Mouse (Mus musculus): ENCODE data around the gene Zfp853. TPM values are rescaled to one million over a fixed set of nuclear protein-coding genes. Genes with fewer than 3 reads are reported as not detected.

Gene Zfp853
- polyA plus RNA-seq, 1 experiment from 2014 or later, result 0.06 TPM

- under 1% methylated on average over 48 of the region's 48 CpGs for WGBS
- peak; percentile 59 for DNase-seq (ENCODE audit: low spot score)
- Histone ChIP-seq H3K4me1 (peaks cover 21% of the 10 kb centered on the region), H3K4me3 (peak overlapping the region; percentile 49), H3K36me3 (no peaks in the 10 kb centered on the region), H3K27me3 (ENCODE audit: low read depth, poor library complexity, severe bottlenecking) (peaks cover 97% of the 10 kb centered on the region), H3K27ac (0 out of 2 replicates have a peak overlapping the region, but pooled peaks have one; percentile 1), H3K9me3 (replicated peaks) (no peaks in the 10 kb centered on the region)
Measured at GRCm38 (mm10) chr5:143287774-143288328, 5.6 kb downstream of the Zfp853 start.

GRCm38 (mm10) chr5:143284762-143285161 lies 8.7 kb downstream of the Zfp853 start:
- WGBS, result 43% methylated on average over 6 of the region's 6 CpGs
- H3K27ac ChIP-seq, result no peak overlapping the region
- no peaks in the 10 kb centered on the region for H3K36me3 ChIP-seq
- H3K4me1 ChIP-seq, result peaks cover 18% of the 10 kb centered on the region
- no peak overlapping the region for H3K4me3 ChIP-seq
- DNase-seq (ENCODE audit: low spot score), result no peak
- no peaks in the 10 kb centered on the region for H3K9me3 ChIP-seq (replicated peaks)
- H3K27me3 ChIP-seq (ENCODE audit: low read depth, poor library complexity, severe bottlenecking), result peaks cover 90% of the 10 kb centered on the region

GRCm38 (mm10) chr5:143279247-143279646 lies 14.2 kb downstream of the Zfp853 start:
- Histone ChIP-seq H3K27me3 (ENCODE audit: low read depth, poor library complexity, severe bottlenecking) (peaks cover 70% of the 10 kb centered on the region), H3K4me3 (no peak overlapping the region), H3K27ac (no peak overlapping the region), H3K4me1 (no peaks in the 10 kb centered on the region), H3K9me3 (replicated peaks) (no peaks in the 10 kb centered on the region), H3K36me3 (no peaks in the 10 kb centered on the region)
- WGBS, result 49% methylated on average over 10 of the region's 10 CpGs
- DNase-seq (ENCODE audit: low spot score), result no peak

GRCm38 (mm10) chr5:143275761-143276160 lies 17.7 kb downstream of the Zfp853 start:
- no peak for DNase-seq (ENCODE audit: low spot score)
- peaks cover 6% of the 10 kb centered on the region for H3K4me1 ChIP-seq
- 64% methylated on average over 5 of the region's 5 CpGs for WGBS

GRCm38 (mm10) chr5:143272540-143273330 lies 20.7 kb downstream of the Zfp853 start:
- H3K27ac ChIP-seq, result no peak overlapping the region
- peaks cover 23% of the 10 kb centered on the region; the same call in 1 of the 2 replicates for H3K27me3 ChIP-seq (ENCODE audit: low read depth, poor library complexity, severe bottlenecking)
- DNase-seq (ENCODE audit: low spot score), result no peak
- 90% methylated on average over 16 of the region's 16 CpGs for WGBS
- H3K4me1 ChIP-seq, result peaks cover 25% of the 10 kb centered on the region
- peaks cover 10% of the 10 kb centered on the region; the same call in 1 of the 2 replicates for H3K36me3 ChIP-seq
- no peaks in the 10 kb centered on the region for H3K9me3 ChIP-seq (replicated peaks)
- H3K4me3 ChIP-seq, result no peak overlapping the region

More at GRCm38 (mm10) chr5:143275761-143276160, 17.7 kb downstream of the Zfp853 start:
- H3K27me3 ChIP-seq (ENCODE audit: low read depth, poor library complexity, severe bottlenecking), result peaks cover 45% of the 10 kb centered on the region
- H3K36me3 ChIP-seq, result peaks cover 8% of the 10 kb centered on the region; the same call in 1 of the 2 replicates
- H3K4me3 ChIP-seq, result no peak overlapping the region
- no peaks in the 10 kb centered on the region for H3K9me3 ChIP-seq (replicated peaks)
- no peak overlapping the region for H3K27ac ChIP-seq

DNA sequence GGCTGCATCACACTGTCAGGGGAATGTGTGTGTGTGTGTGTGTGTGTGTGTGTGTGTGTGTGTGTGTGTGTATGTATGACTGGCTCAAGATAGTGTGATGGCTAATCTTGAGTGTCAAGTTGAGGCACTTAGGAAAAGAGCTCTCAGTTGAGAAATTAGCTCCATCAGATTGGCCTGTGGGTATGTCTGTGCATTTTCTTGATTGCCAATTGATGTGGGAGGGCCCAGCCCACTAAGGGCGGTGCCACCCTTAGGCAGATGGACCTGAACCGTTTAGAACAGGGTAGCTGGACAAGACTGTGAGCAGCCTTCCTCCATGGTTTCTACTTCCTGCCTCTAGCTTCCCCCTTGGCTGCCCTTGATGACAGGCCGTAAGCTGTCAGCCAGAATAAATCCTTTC lies 21.3 kb downstream of the Zfp853 start:
- no peak for DNase-seq (ENCODE audit: low spot score)
- Histone ChIP-seq H3K9me3 (replicated peaks) (no peaks in the 10 kb centered on the region), H3K27me3 (ENCODE audit: low read depth, poor library complexity, severe bottlenecking) (peaks cover 18% of the 10 kb centered on the region; the same call in 1 of the 2 replicates), H3K4me1 (peaks cover 25% of the 10 kb centered on the region), H3K27ac (no peak overlapping the region), H3K4me3 (no peak overlapping the region), H3K36me3 (peaks cover 11% of the 10 kb centered on the region; the same call in 1 of the 2 replicates)
- 82% methylated on average over 3 of the region's 3 CpGs for WGBS

DNA sequence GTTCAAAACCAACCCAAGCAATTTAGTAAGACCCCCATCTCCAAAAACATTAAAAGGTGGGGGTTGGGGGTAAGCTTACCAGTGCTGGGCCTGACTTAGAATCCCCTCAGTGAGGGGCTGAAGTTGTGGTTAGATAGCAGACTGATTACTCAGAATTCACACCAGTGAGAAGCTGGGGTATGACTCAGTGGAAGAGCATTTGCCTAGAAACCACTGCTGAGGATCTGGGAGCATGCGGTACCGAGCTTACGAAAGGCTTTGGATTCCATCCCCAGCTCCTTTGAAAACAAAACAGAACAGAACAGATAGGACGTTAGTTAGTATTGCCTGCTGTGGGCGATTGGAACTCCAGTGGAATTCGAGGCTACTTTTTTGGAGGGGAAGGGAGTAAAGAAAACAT lies 21.8 kb downstream of the Zfp853 start:
- peaks cover 11% of the 10 kb centered on the region; the same call in 1 of the 2 replicates for H3K36me3 ChIP-seq
- no peak for DNase-seq (ENCODE audit: low spot score)
- 91% methylated on average over 6 of the region's 6 CpGs for WGBS
- H3K9me3 ChIP-seq (replicated peaks), result no peaks in the 10 kb centered on the region
- no peak overlapping the region for H3K27ac ChIP-seq
- no peak overlapping the region for H3K4me3 ChIP-seq
- peaks cover 13% of the 10 kb centered on the region; the same call in 1 of the 2 replicates for H3K27me3 ChIP-seq (ENCODE audit: low read depth, poor library complexity, severe bottlenecking)
- H3K4me1 ChIP-seq, result peaks cover 25% of the 10 kb centered on the region

- no peaks in the 10 kb centered on the region for H3K9me3 ChIP-seq (replicated peaks)
- peaks cover 11% of the 10 kb centered on the region; the same call in 1 of the 2 replicates for H3K36me3 ChIP-seq
- H3K27me3 ChIP-seq (ENCODE audit: low read depth, poor library complexity, severe bottlenecking), result no peaks in the 10 kb centered on the region
- no peak for DNase-seq (ENCODE audit: low spot score)
- H3K27ac ChIP-seq, result peak overlapping the region; percentile 96
- 6% methylated on average over 12 of the region's 12 CpGs for WGBS
- peak overlapping the region; percentile 88 for H3K4me3 ChIP-seq
- H3K4me1 ChIP-seq, result peaks cover 25% of the 10 kb centered on the region
Measured at GRCm38 (mm10) chr5:143270151-143270519, 23.3 kb downstream of the Zfp853 start.

DNA sequence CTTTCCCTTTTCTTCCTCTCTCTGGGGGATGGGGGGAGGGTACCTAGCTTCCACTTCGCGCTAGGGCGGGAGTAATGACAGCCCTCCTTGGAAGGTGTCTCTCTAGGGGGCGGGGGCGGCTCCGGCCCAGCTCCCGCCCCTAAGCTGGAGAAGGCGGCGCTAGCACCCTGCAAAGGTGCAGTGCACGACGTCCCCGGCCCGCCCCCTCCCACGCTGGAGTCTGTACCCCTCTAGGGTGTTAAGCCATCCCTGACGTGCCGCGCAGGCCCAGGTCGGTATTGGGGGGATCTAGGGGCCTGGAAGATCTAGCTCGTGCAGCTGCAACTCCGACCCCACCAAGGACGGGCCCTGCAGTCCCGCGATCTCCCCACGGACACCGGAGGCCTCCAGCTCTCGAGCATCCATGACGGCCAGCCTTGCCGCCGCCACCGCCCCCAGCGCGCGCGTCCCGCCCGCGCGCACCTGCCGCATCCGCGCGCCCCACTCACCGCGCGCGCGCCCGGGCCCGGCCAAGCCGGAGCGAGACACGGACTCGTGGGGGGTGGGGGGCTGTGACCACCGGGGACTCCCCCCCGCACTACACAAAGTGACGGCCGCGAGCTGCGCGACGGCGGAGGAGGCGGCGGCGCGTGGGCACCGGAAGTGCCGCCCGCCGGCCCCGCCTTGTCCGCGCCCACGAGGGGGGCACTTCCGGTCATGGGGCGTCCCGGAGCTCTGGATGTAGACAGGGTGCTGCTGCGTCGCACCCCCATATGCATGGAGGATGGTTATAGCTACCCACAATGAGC lies 23.9 kb downstream of the Zfp853 start, which contains the start of gene Zfp316:
Gene Zfp316, minus strand, starts transcription at position 660 of the 788 bp plus-strand sequence.
- H3K9me3 ChIP-seq (replicated peaks), result no peaks in the 10 kb centered on the region
- peaks cover 16% of the 10 kb centered on the region for H3K36me3 ChIP-seq
- peak within 1 kb of the TSS; percentile 88 for H3K4me3 ChIP-seq
- H3K27me3 ChIP-seq (ENCODE audit: low read depth, poor library complexity, severe bottlenecking), result no peaks in the 10 kb centered on the region
- WGBS, result under 1% methylated on average over 79 of the region's 79 CpGs
- peak; percentile 77 for DNase-seq (ENCODE audit: low spot score)
- H3K4me1 ChIP-seq, result peaks cover 27% of the 10 kb centered on the region
- H3K27ac ChIP-seq, result peak within 1 kb of the TSS; percentile 96

DNA sequence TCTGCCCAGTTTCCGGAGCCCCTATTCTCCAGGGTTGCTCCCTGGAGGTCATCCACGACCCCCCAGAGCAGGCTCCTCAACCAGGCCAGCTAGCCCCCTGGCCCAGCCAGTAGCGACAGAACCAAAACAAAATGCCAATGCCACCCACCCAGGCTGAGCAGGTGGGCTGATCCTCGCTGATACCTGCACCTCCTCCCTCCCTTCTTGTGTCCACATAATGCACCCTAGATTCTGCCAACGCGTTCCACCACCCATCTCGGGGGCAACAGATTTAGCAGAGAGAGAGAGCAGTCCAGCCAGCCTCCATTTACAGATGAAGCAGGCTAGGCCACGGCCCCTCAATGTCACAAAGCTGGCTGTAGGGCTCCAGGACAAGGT lies 24.4 kb downstream of the Zfp853 start:
- Histone ChIP-seq H3K4me3 (peak overlapping the region; percentile 88), H3K36me3 (peaks cover 22% of the 10 kb centered on the region), H3K4me1 (peaks cover 28% of the 10 kb centered on the region), H3K27ac (peak overlapping the region; percentile 96), H3K9me3 (replicated peaks) (no peaks in the 10 kb centered on the region), H3K27me3 (ENCODE audit: low read depth, poor library complexity, severe bottlenecking) (no peaks in the 10 kb centered on the region)
- DNase-seq (ENCODE audit: low spot score), result no peak
- 35% methylated on average over 8 of the region's 8 CpGs for WGBS

DNA sequence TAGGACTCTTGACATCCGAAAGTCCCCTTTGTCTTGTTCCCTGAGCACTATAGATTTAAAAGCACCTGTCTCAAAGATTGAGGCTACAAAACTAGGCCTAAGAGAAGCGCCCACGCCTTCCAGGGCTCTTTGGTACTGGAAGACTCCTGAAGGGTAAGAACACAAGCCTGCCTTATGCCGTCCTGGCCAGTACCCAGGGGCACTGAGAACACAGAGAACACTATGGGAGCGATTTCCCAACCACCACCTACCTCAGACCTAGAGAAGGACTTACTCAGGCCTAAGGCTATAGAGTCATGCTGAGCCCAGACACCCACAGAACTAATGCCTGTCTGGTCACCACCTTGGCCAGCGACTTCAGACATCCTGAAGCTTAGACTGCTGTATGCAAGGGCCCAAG lies 26.6 kb downstream of the Zfp853 start:
- DNase-seq (ENCODE audit: low spot score), result no peak
- H3K27ac ChIP-seq, result no peak overlapping the region
- H3K27me3 ChIP-seq (ENCODE audit: low read depth, poor library complexity, severe bottlenecking), result no peaks in the 10 kb centered on the region
- WGBS, result 87% methylated on average over 6 of the region's 6 CpGs
- peaks cover 39% of the 10 kb centered on the region for H3K36me3 ChIP-seq
- peaks cover 28% of the 10 kb centered on the region for H3K4me1 ChIP-seq
- H3K9me3 ChIP-seq (replicated peaks), result no peaks in the 10 kb centered on the region
- no peak overlapping the region for H3K4me3 ChIP-seq

DNA sequence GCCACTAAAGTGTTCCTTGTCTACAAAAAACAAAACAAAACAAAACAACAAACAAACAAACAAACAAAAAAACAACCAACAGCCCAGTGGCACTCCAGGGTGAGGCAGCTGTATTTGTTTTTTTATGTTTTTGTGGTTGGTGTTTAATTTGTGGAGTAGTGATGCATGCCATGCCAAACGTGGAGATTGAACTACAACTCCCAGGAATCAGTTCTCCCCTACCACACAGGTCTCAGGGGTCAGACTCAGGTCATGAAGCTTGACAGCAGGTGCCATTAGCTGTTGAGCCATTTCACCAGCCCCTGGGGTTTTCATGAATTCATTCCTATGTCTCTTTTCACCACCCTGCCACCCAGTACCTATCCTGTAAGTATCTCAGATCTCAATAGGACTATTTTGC lies 28.0 kb downstream of the Zfp853 start:
- H3K9me3 ChIP-seq (replicated peaks), result no peaks in the 10 kb centered on the region
- peaks cover 18% of the 10 kb centered on the region for H3K4me1 ChIP-seq
- H3K27me3 ChIP-seq (ENCODE audit: low read depth, poor library complexity, severe bottlenecking), result no peaks in the 10 kb centered on the region
- 45% methylated on average over 1 of the region's 1 CpGs for WGBS
- H3K36me3 ChIP-seq, result peaks cover 48% of the 10 kb centered on the region
- no peak for DNase-seq (ENCODE audit: low spot score)
- no peak overlapping the region for H3K27ac ChIP-seq
- H3K4me3 ChIP-seq, result no peak overlapping the region

All from limb, embryonic 10.5 days (tissue).